Mouse (Mus musculus): ENCODE measurements around the gene Jakmip3. TPM values are rescaled to one million over a fixed set of nuclear protein-coding genes. Genes with fewer than 3 reads are reported as not detected.
A peak's percentile ranks its signal among the peaks of the same experiment; 100 is the strongest.

Gene Jakmip3
- total and polyA plus RNA-seq, 3 experiments, result not detected

- in situ Hi-C loops (cut with MboI; ENCODE audit: low pct_ligation_motif_present, low pct_unique_long_range_greater_than_20kb, low sequenced_read_pairs), result no loop called here
- Histone ChIP-seq H3K36me3 (replicated peaks in 1 of 2; ENCODE audit: control insufficient read depth in 1 of 2, insufficient read depth in 1 of 2, low read length in 1 of 2) (no peaks in the 10 kb centered on the region), H3K9me3 (replicated peaks; ENCODE audit: low read length) (no peaks in the 10 kb centered on the region), H3K4me2 (ENCODE audit: insufficient read depth, low read depth, poor library complexity, severe bottlenecking) (no peak overlapping the region), H3K27ac (ENCODE audit: insufficient read depth, low read depth) (no peak overlapping the region), H3K79me2 (replicated peaks; ENCODE audit: control insufficient read depth, extremely low read depth, insufficient read depth, poor library complexity, severe bottlenecking) (no peaks in the 10 kb centered on the region), H3K9ac (ENCODE audit: insufficient read depth, low read depth) (no peak overlapping the region), H3K27me3 (replicated peaks) (peaks cover 85% of the 10 kb centered on the region), H3K4me3 (replicated peaks in 1 of 3; ENCODE audit: low read depth in 2 of 3, low read length in 2 of 3, poor library complexity in 1 of 3) (no peak overlapping the region), H3K4me1 (ENCODE audit: control insufficient read depth in 1 of 2, insufficient read depth in 2 of 2) (no peaks in the 10 kb centered on the region)
- dilution Hi-C loops (cut with MboI; ENCODE audit: extremely low pct_ligation_motif_present, extremely low pct_unique_long_range_greater_than_20kb, low sequenced_read_pairs), result no loop called here
- peak; percentile 48 for DNase-seq (ENCODE audit: extremely low read depth)
- TF ChIP-seq JUND (conservative IDR thresholded peaks at IDR 0.05; ENCODE audit: low read depth, low read length), result no peak
- TF ChIP-seq RAD21 (IDR thresholded peaks at IDR 0.05; ENCODE audit: low read depth, low read length), result peak; percentile 38
- TF ChIP-seq ZKSCAN1 (IDR thresholded peaks at IDR 0.05; ENCODE audit: borderline replicate concordance, low read depth, low read length), result no peak
- no peak for TF ChIP-seq NRF1 (IDR thresholded peaks at IDR 0.05; ENCODE audit: low read depth, low read length)
- no peak for TF ChIP-seq POLR2A (IDR thresholded peaks at IDR 0.05; ENCODE audit: low read depth, low read length)
- TF ChIP-seq ELF1 (IDR thresholded peaks at IDR 0.05; ENCODE audit: low read depth, low read length), result peak; percentile 26; the same call in 1 of the 2 replicates
- no peak for TF ChIP-seq GABPA (IDR thresholded peaks at IDR 0.05; ENCODE audit: insufficient replicate concordance, low read depth, low read length)
- peak; percentile 51; the same call in 1 of the 2 replicates for TF ChIP-seq NELFE (IDR thresholded peaks at IDR 0.05; ENCODE audit: low read depth, low read length)
- no peak for TF ChIP-seq EP300 (IDR thresholded peaks at IDR 0.05; ENCODE audit: low read length)
- TF ChIP-seq ZNF384 (IDR thresholded peaks at IDR 0.05; ENCODE audit: low read depth, low read length), result no peak
- TF ChIP-seq ETS1 (conservative IDR thresholded peaks at IDR 0.05; ENCODE audit: low read depth, low read length), result no peak
- no peak for TF ChIP-seq CHD2 (IDR thresholded peaks at IDR 0.05; ENCODE audit: low read length)
- peak; percentile 89 for TF ChIP-seq MEF2A (IDR thresholded peaks at IDR 0.05; ENCODE audit: borderline replicate concordance, low read depth, low read length)
- no peak for TF ChIP-seq UBTF (IDR thresholded peaks at IDR 0.05; ENCODE audit: low read depth, low read length)
- TF ChIP-seq E2F4 (IDR thresholded peaks at IDR 0.05; ENCODE audit: insufficient replicate concordance, low read depth, low read length), result no peak
- no peak for TF ChIP-seq BHLHE40 (IDR thresholded peaks at IDR 0.05; ENCODE audit: low read depth, low read length)
- no peak for TF ChIP-seq CHD1 (IDR thresholded peaks at IDR 0.05; ENCODE audit: low read depth, low read length)
- no peak for TF ChIP-seq ZMIZ1 (IDR thresholded peaks at IDR 0.05; ENCODE audit: low read depth, low read length)
- TF ChIP-seq CTCF (conservative IDR thresholded peaks at IDR 0.05 in 1 of 2, IDR thresholded peaks at IDR 0.05 in 1 of 2; ENCODE audit: low read depth in 2 of 2, low read length in 2 of 2), result peak; percentile 38 to 64; a peak in 3 of 4 replicates
- TF ChIP-seq SMC3 (IDR thresholded peaks at IDR 0.05; ENCODE audit: low read depth, low read length), result peak; percentile 23; the same call in 1 of the 2 replicates
- 0 out of 2 replicates have a peak, but pooled peaks have one; percentile 13 for TF ChIP-seq MYC (IDR thresholded peaks at IDR 0.05; ENCODE audit: low read depth, low read length)
- no peak for TF ChIP-seq HCFC1 (IDR thresholded peaks at IDR 0.05; ENCODE audit: low read depth, low read length)
- no peak for TF ChIP-seq MAZ (IDR thresholded peaks at IDR 0.05; ENCODE audit: low read depth, low read length)
- TF ChIP-seq MXI1 (IDR thresholded peaks at IDR 0.05; ENCODE audit: low read depth, low read length), result no peak
These were observed 127.7 kb downstream of the Jakmip3 start for GRCm38 (mm10) chr7:139068182-139068623.
